7 mouse cellular contexts compared by ENCODE assay signal in the genomic region with DNA sequence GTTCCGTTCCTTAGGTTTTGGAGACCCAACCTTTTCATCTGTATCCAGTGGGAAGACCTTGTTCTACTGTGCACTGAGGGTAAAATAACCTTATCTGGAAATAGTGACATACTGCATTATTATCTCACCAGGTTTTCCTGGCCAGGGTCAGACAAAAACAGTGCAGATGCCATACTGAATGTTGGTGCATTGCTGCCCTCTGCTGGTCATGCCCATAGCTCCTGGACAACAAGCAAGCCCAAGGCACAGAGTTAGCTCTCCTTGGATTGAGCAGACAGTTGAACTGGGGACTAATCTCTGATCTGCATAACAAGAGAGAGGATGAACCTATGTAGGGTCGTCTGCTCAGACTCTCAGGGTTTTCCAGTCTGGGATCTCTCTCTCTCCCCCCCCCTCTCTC. TPM values are rescaled to one million over a fixed set of nuclear protein-coding genes. Genes with fewer than 3 reads are reported as not detected.
DNase-seq lines count a peak whose midpoint lies in the region; ATAC-seq lines count a peak whose summit lies in the region.

No protein-coding gene starts in this region.

- no peak overlapping the region for H3K4me3 ChIP-seq in midbrain, embryonic 14.5 days (replicated peaks; ENCODE audit: low read depth, low read length)

- no peak overlapping the region for H3K27ac ChIP-seq in midbrain, embryonic 14.5 days (replicated peaks; ENCODE audit: low read depth, low read length)

- no peaks in the 10 kb centered on the region for H3K4me1 ChIP-seq in midbrain, embryonic 14.5 days (ENCODE audit: control insufficient read depth, insufficient read depth, low read length)

- no peaks in the 10 kb centered on the region for H3K27me3 ChIP-seq in midbrain, embryonic 14.5 days (ENCODE audit: control insufficient read depth, insufficient read depth, low read length)

- H3K36me3 ChIP-seq in midbrain, embryonic 14.5 days (ENCODE audit: control insufficient read depth, insufficient read depth, low read length), result no peaks in the 10 kb centered on the region

- intact Hi-C loops in left cerebral cortex, postnatal 4 days (cut with DNase I), result no loop called here

- 40% methylated on average over 2 of the region's 2 CpGs for WGBS in midbrain, embryonic 14.5 days

- ATAC-seq in granulocyte monocyte progenitor cell, adult 5-6 weeks (replicated peaks; ENCODE audit: poor library complexity, severe bottlenecking), result peak; percentile 66
- peak; percentile 58; the same call in 1 of the 2 replicates for ATAC-seq in midbrain, embryonic 14.5 days (ENCODE audit: low FRiP score, low TSS enrichment)

- no peak overlapping the region for H3K9ac ChIP-seq in midbrain, embryonic 14.5 days (replicated peaks; ENCODE audit: low read length)

- H3K9me3 ChIP-seq in midbrain, embryonic 14.5 days (ENCODE audit: control insufficient read depth, low read length), result no peaks in the 10 kb centered on the region

- peak; percentile 93 for DNase-seq in adrenal gland, postnatal 10 days
- peak; percentile 82 for DNase-seq in embryo, embryonic 11.5 days (ENCODE audit: low read depth, low spot score)
- DNase-seq in kidney, adult 11 months, result peak; percentile 72
- peak; percentile 94 for DNase-seq in left cerebral cortex, postnatal 4 days
- DNase-seq in midbrain, embryonic 14.5 days, result peak; percentile 94
- DNase-seq in spleen, adult 18-20 months, result peak; percentile 63 to 86

- no peak overlapping the region for H3K4me2 ChIP-seq in midbrain, embryonic 14.5 days (ENCODE audit: low read length)

RNA-seq across cellular contexts. Expression of a gene that starts 12.9 kb away (rescaled TPM):
- total RNA-seq in adrenal gland, postnatal 10 days (2021), result 10 to 100 TPM; 19.0 to 20.4 TPM
- 0.67 and 1.5 TPM in 2 replicates for total RNA-seq in granulocyte monocyte progenitor cell, adult 5-6 weeks (2014; fragmentation: Nextera tagmentation)
- total RNA-seq in granulocyte monocyte progenitor cell, adult 5-6 weeks (2017), result 2.7 and 9.5 TPM in 2 replicates
- 10 to 100 TPM; 38.3 to 49.6 TPM for total RNA-seq in left cerebral cortex, postnatal 4 days (2021)
- 56.2 and 64.4 TPM in 2 replicates for polyA plus RNA-seq in midbrain, embryonic 14.5 days (2014; fragmentation: Nextera tagmentation; extraction: Ambion mirVana)

RNA-seq across cellular contexts. Expression of a gene that starts 16.5 kb away (rescaled TPM):
- total RNA-seq in adrenal gland, postnatal 10 days (2021), result 1 to 10 TPM; 3.2 to 5.1 TPM
- total RNA-seq in granulocyte monocyte progenitor cell, adult 5-6 weeks (2014; fragmentation: Nextera tagmentation), result 6.8 and 16.7 TPM in 2 replicates
- 7.6 and 18.3 TPM in 2 replicates for total RNA-seq in granulocyte monocyte progenitor cell, adult 5-6 weeks (2017)
- total RNA-seq in left cerebral cortex, postnatal 4 days (2021), result 1 to 10 TPM; 4.1 to 5.0 TPM
- polyA plus RNA-seq in midbrain, embryonic 14.5 days (2014; fragmentation: Nextera tagmentation; extraction: Ambion mirVana), result 3.2 and 3.9 TPM in 2 replicates
